Mouse (Mus musculus): ENCODE data around the gene Ccdc188. TPM values are rescaled to one million over a fixed set of nuclear protein-coding genes. Genes with fewer than 3 reads are reported as not detected.

The Ccdc188 gene
- total RNA-seq, 2 experiments from 2014 or later = not detected

Other genes with a start within 250 kb of the Ccdc188 start
- gene Vpreb2, start 237.5 kb upstream of the Ccdc188 start, total RNA-seq (2021) = not detected
- gene Dgcr6, start 165.0 kb upstream of the Ccdc188 start, total RNA-seq (2021) = 10 to 100 TPM; 43.2 to 44.0 TPM
- 10 to 100 TPM; 23.6 to 28.4 TPM for gene Prodh, start 127.7 kb upstream of the Ccdc188 start, total RNA-seq (2021)
- gene Rtn4r, start 90.2 kb upstream of the Ccdc188 start, total RNA-seq (2021) = 1 to 10 TPM; 2.1 to 6.0 TPM
- gene Zdhhc8, start 17.3 kb downstream of the Ccdc188 start, total RNA-seq (2021) = 10 to 100 TPM; 19.7 to 21.5 TPM
- gene Trmt2a, start 30.8 kb downstream of the Ccdc188 start, total RNA-seq (2021) = 10 to 100 TPM; 16.1 to 19.8 TPM
- 10 to 100 TPM; 34.5 to 42.1 TPM for gene Ranbp1, start 30.9 kb downstream of the Ccdc188 start, total RNA-seq (2021)
- gene Gm49776, start 40.4 kb downstream of the Ccdc188 start, total RNA-seq (2021) = not detected
- gene Dgcr8, start 71.4 kb downstream of the Ccdc188 start, total RNA-seq (2021) = 10 to 100 TPM; 12.7 to 14.6 TPM
- 100 to 1,000 TPM; 152 to 177 TPM for gene Tango2, start 130.2 kb downstream of the Ccdc188 start, total RNA-seq (2021)
- gene Arvcf, start 130.3 kb downstream of the Ccdc188 start, total RNA-seq (2021) = 10 to 100 TPM; 21.1 to 25.6 TPM
- gene Txnrd2, start 208.5 kb downstream of the Ccdc188 start, total RNA-seq (2021) = 10 to 100 TPM; 41.0 to 42.8 TPM
- gene Comt, start 209.0 kb downstream of the Ccdc188 start, total RNA-seq (2021) = 100 to 1,000 TPM; 130 to 150 TPM